In genomic region chr19:56355201-56355600, GRCm38 (mm10) we compare ENCODE assay signal across 29 mouse cellular contexts. TPM values are rescaled to one million over a fixed set of nuclear protein-coding genes. Genes with fewer than 3 reads are reported as not detected.
"Had no signal": no experiment of that assay in that cellular context is flagged by ENCODE, and none has a peak within 500 bp of the region (broad histone marks: within the 10 kb centered on the region; RNA-seq: fewer than 3 reads in every experiment).

No protein-coding gene starts in this region.

- H3K9me3 ChIP-seq: embryonic facial prominence, embryonic 12.5 days; embryonic facial prominence, embryonic 15.5 days; forebrain, embryonic 15.5 days; heart, embryonic 10.5 days had no signal

- ATAC-seq: forebrain, embryonic 13.5 days; forebrain, embryonic 14.5 days; forebrain, embryonic 15.5 days; forebrain, embryonic 16.5 days; forebrain, postnatal 0 days had no signal

- H3K9ac ChIP-seq: embryonic facial prominence, embryonic 12.5 days; embryonic facial prominence, embryonic 15.5 days; forebrain, embryonic 12.5 days; forebrain, embryonic 13.5 days; forebrain, embryonic 15.5 days; forebrain, postnatal 0 days had no signal

- H3K4me2 ChIP-seq: embryonic facial prominence, embryonic 12.5 days; embryonic facial prominence, embryonic 15.5 days; forebrain, embryonic 12.5 days; forebrain, embryonic 13.5 days; forebrain, embryonic 15.5 days; heart, embryonic 11.5 days had no signal

- DNase-seq: cerebellum, adult 18-20 months; cerebellum, adult 2 months; cerebellum, adult 8-10 months; cerebellum, adult 9-10 months; cerebellum, adult 9-11 months; cerebellum, postnatal 10 days; cerebellum, postnatal 14 days; cerebellum, postnatal 25 days; cerebellum, postnatal 36 days; embryo, embryonic 11 days; forebrain, postnatal 0 days; gastrocnemius, postnatal 10 days; gastrocnemius, postnatal 14 days; gastrocnemius, postnatal 25 days; gastrocnemius, postnatal 36 days; heart, adult 18-20 months; heart, adult 2 months had no signal

- H3K4me3 ChIP-seq: embryonic facial prominence, embryonic 12.5 days; embryonic facial prominence, embryonic 15.5 days; erythroblast, embryonic 14.5 days; forebrain, embryonic 10.5 days; forebrain, embryonic 12.5 days; forebrain, embryonic 13.5 days; forebrain, embryonic 15.5 days; heart, adult 2 months; heart, embryonic 10.5 days had no signal

- H3K4me1 ChIP-seq: embryonic facial prominence, embryonic 12.5 days; embryonic facial prominence, embryonic 15.5 days had no signal

- H3K36me3 ChIP-seq: embryonic facial prominence, embryonic 12.5 days; embryonic facial prominence, embryonic 15.5 days; forebrain, embryonic 10.5 days; forebrain, embryonic 12.5 days; forebrain, embryonic 15.5 days had no signal

- H3K27me3 ChIP-seq: embryonic facial prominence, embryonic 12.5 days; forebrain, embryonic 13.5 days; forebrain, embryonic 15.5 days had no signal

- H3K27ac ChIP-seq: embryonic facial prominence, embryonic 12.5 days; embryonic facial prominence, embryonic 15.5 days; forebrain, embryonic 10.5 days; forebrain, embryonic 12.5 days; forebrain, embryonic 13.5 days; forebrain, embryonic 15.5 days; heart, adult 2 months; heart, embryonic 10.5 days had no signal

RNA-seq across cellular contexts. Expression of gene Nrap, which starts 34.6 kb away (rescaled TPM):
- polyA plus RNA-seq: embryonic facial prominence, embryonic 11.5 days had no signal
